Mouse (Mus musculus) ES-Bruce4 (cell line): ENCODE measurements around the gene Rnf144b.

Experiments used
- CTCF ChIP-seq: IDR thresholded peaks from one replicate; pipeline ENCODE4 v1.8.1; 2011; ENCODE audit warnings: low read depth, low read length
- EP300 ChIP-seq: IDR thresholded peaks from 2 replicates; pipeline ENCODE4 v1.6.1; 2011; ENCODE audit warnings: low read depth, low read length; ENCODE audit not compliant: insufficient read depth
- POLR2A ChIP-seq: IDR thresholded peaks from one replicate; pipeline ENCODE4 v1.8.1; 2011; ENCODE audit warnings: low read length; ENCODE audit not compliant: insufficient read depth

DNA sequence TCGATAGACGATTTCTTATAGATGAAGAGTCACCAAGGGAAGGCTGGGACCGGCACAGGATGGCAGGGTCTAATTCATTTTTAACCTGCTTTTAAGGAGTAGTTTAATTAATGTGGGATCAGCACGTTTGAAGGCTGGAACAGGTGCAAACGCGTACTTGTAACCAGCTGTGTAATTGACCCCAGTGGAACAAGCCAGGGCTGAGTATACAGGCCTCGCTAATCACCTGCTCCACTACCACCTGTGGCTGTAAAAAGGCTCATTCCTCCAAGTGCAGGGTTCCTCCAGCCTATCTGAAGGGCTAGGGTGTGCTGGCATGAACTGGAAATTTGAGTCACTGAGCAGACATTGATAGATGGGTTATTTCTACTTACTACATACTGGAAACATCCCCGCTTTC is 174.0 kb downstream of the Rnf144b start:
- TF ChIP-seq CTCF: no peak
- no peak for TF ChIP-seq POLR2A
- TF ChIP-seq EP300: no peak
